Mouse (Mus musculus) forebrain, embryonic 14.5 days (tissue): ENCODE measurements around the gene Xlr3c. TPM values are rescaled to one million over a fixed set of nuclear protein-coding genes. Genes with fewer than 3 reads are reported as not detected.
A peak's percentile ranks its signal among the peaks of the same experiment; 100 is the strongest.
"Not testable (repeated sequence)": the region's sequence is repeated elsewhere in the genome, so short reads cannot be mapped to it uniquely, and the experiment has no call there.

ENCODE experiments used
- ATAC-seq: fragments of 200-750 bp; cut with Nextera tagmentation; 2 replicates; pipeline ENCODE4 v1.8.0; 2017; ENCODE audit warnings: mild to moderate bottlenecking, moderate library complexity
- DNase-seq: peaks from one replicate; pipeline ENCODE4 v3.0.0-alpha.2; 2015; ENCODE audit warnings: low spot score
- H3K27ac ChIP-seq: fragments of 300-500 bp; sonication (generic); 2 replicates; pipeline ENCODE4 v1.5.1; 2014; ENCODE audit warnings: low read depth, mild to moderate bottlenecking, control low read depth, low read length, moderate library complexity
- H3K27me3 ChIP-seq: fragments of 300-500 bp; sonication (generic); replicated peaks from 2 replicates; pipeline ENCODE4 v1.6.1; 2014; ENCODE audit warnings: low read length, control low read depth, mixed read lengths; ENCODE audit not compliant: control insufficient read depth, insufficient read depth
- H3K36me3 ChIP-seq: fragments of 300-500 bp; sonication (generic); 2 replicates; pipeline ENCODE4 v1.6.1; 2014; ENCODE audit warnings: low read length, control low read depth; ENCODE audit not compliant: control insufficient read depth, insufficient read depth
- H3K4me1 ChIP-seq: fragments of 300-500 bp; sonication (generic); 2 replicates; pipeline ENCODE4 v1.6.1; 2014; ENCODE audit warnings: antibody characterized with exemption, low read length, control low read depth; ENCODE audit not compliant: control insufficient read depth, insufficient read depth
- H3K4me2 ChIP-seq: fragments of 300-500 bp; sonication (generic); 2 replicates; pipeline ENCODE4 v1.6.1; 2014; ENCODE audit warnings: mild to moderate bottlenecking, control low read depth, low read length
- H3K4me3 ChIP-seq: fragments of 300-500 bp; sonication (generic); 2 replicates; pipeline ENCODE4 v1.5.1; 2014; ENCODE audit warnings: low read depth, low read length, control low read depth
- H3K9ac ChIP-seq: fragments of 300-500 bp; sonication (generic); 2 replicates; pipeline ENCODE4 v1.6.1; 2014; ENCODE audit warnings: mild to moderate bottlenecking, low read length, control low read depth, moderate library complexity
- H3K9me3 ChIP-seq: fragments of 300-500 bp; sonication (generic); replicated peaks from 2 replicates; pipeline ENCODE4 v1.6.1; 2016; ENCODE audit warnings: low read length, control low read depth, mixed read lengths; ENCODE audit not compliant: control insufficient read depth
- WGBS: fragments of 180-500 bp; shearing (Covaris S2); extraction: QIAGEN DNeasy Blood & Tissue Kit; methylation state at CpG from one replicate; pipeline ENCODE4 v1.1.7; 2014; 5-methylcytosine and 5-hydroxymethylcytosine counted together
- polyA plus RNA-seq: library from polyadenylated mRNA; unstranded; fragments of >200 nt; fragmentation: Nextera tagmentation; extraction: Ambion mirVana; gene quantifications from 2 replicates; pipeline ENCODE4 v1.2.1, GENCODE M21; 2014

Xlr3c gene
- polyA plus RNA-seq, 1 experiment from 2014 or later, result not detected

DNA sequence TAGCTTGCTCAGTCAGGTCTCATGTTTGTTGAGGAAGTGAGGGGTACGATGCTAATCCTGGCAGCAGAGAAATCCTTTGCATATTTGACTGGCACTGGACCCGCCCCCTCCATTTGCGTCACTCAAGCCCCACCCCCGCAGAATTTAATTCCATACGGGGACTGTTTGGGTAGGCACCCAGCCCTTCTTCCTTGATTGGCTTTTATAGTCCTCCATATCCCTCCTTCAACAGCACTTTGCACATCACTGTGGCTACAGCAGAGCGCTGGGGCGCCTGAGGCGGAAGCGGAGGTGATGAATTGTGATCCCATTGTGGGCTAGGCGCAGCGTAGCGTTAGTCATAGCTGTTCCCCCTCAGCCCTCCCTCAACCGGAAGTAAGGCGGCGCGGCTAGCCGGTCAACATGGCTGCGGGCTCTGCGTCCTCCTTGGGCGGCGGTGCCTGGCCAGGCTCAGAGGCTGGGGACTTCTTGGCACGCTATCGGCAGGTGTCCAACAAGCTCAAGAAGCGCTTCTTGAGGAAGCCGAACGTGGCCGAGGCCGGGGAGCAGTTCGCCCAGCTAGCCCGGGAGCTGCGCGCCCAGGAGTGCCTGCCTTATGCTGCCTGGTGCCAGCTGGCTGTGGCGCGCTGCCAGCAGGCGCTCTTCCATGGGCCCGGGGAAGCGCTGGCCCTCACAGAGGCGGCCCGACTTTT is 37.1 kb downstream of the Xlr3c start, which contains the start of gene F8a:
TSS of gene F8a (plus strand) at position 378 of the 692 bp plus-strand sequence.
- no peaks in the 10 kb centered on the region for H3K36me3 ChIP-seq
- H3K4me3 ChIP-seq, result peak within 1 kb of the TSS; percentile 55
- peaks cover 4% of the 10 kb centered on the region; the same call in 1 of the 2 replicates for H3K4me1 ChIP-seq
- peak; percentile 95 for ATAC-seq
- no peaks in the 10 kb centered on the region for H3K9me3 ChIP-seq
- peak; percentile 87 for DNase-seq
- 39% methylated on average over 39 of the region's 39 CpGs for WGBS
- H3K4me2 ChIP-seq, result peak within 1 kb of the TSS; percentile 62
- peak within 1 kb of the TSS; percentile 94 for H3K27ac ChIP-seq
- no peaks in the 10 kb centered on the region for H3K27me3 ChIP-seq
- H3K9ac ChIP-seq, result peak within 1 kb of the TSS; percentile 70

DNA sequence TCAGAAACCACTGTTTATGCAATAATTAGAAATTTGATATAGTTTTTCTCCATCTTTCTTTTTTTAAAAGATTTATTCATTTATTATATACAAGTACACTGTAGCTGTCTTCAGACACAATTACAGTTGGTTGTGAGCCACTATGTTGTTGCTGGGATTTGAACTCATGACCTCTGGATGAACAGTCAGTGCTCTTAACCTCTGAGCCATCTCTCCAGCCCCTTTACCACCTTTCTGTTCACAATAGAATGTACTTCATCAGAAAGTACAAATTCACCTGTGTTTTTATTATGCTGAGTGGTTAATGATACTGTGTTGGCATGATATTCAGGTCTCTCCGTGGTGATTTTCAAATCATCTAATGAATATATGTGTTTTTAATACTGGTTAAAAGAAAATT is 39.8 kb downstream of the Xlr3c start:
- Histone ChIP-seq H3K4me2 (no peak overlapping the region), H3K9me3 (no peaks in the 10 kb centered on the region), H3K27ac (no peak overlapping the region), H3K27me3 (no peaks in the 10 kb centered on the region), H3K9ac (no peak overlapping the region), H3K36me3 (no peaks in the 10 kb centered on the region), H3K4me1 (no peaks in the 10 kb centered on the region), H3K4me3 (no peak overlapping the region)
- 65% methylated on average over 1 of the region's 1 CpGs for WGBS
- ATAC-seq (no peak), DNase-seq (no peak)

DNA sequence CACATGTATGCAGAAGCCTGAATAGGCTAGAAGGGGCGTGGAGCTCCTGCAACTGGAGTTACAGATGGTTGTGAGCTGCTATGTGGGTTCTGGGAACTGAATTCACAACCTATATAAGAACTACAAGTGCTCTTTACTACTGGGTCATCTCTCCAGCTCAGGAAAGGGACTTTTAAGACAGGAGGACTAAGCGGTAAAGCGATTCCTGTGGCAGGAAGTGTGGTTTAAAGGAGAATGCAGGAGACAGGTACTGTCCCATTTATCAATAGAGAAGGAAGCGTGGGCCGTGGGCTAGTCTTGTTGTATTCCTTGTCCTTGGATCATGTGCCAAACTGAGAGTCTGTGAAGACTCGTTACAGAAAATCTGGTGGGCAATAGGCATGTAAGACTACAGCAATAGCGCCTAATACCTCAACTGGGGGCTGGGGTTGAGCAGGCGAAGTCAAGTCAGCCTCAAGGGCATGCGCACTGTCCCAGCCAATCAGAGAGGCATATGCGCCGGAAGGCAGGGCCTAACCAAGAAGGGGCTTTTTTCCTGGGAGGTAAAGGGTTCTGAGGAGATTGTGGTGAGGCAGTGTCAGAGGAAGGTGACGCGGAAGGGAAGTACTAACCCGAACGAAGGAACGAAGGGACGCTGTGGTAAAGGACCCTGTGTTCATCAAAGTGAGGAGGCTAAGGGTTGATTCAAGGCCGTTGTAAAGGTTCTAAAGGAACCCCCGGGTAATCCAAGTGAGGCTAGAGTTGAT is 51.2 kb downstream of the Xlr3c start, which contains the start of gene Xlr4b:
TSS of gene Xlr4b (plus strand) at position 515 of the 746 bp plus-strand sequence.
- H3K9me3 ChIP-seq, H3K27me3 ChIP-seq, H3K4me3 ChIP-seq, H3K9ac ChIP-seq, H3K36me3 ChIP-seq, DNase-seq, ATAC-seq, H3K4me1 ChIP-seq, H3K4me2 ChIP-seq, H3K27ac ChIP-seq: not testable (repeated sequence)
- 76% methylated on average over 10 of the region's 19 CpGs for WGBS

Other genes starting within 250 kb of the Xlr3c start
- not detected in 2 replicates for gene Pnma5, start 228.3 kb downstream of the Xlr3c start, polyA plus RNA-seq
- 1.3 and 1.7 TPM in 2 replicates for gene Pnma3, start 200.6 kb downstream of the Xlr3c start, polyA plus RNA-seq
- 0.43 and 0.69 TPM in 2 replicates for gene Xlr4a, start 182.9 kb downstream of the Xlr3c start, polyA plus RNA-seq
- gene Xlr3a, start 168.3 kb downstream of the Xlr3c start, polyA plus RNA-seq, result 2.5 and 6.9 TPM in 2 replicates
- gene Gm14685, start 148.3 kb downstream of the Xlr3c start, polyA plus RNA-seq, result 0.22 and 0.84 TPM in 2 replicates
- not detected in 2 replicates for gene Xlr5b, start 116.6 kb downstream of the Xlr3c start, polyA plus RNA-seq
- 0.28 and 0.63 TPM in 2 replicates for gene DXBay18, start 115.9 kb downstream of the Xlr3c start, polyA plus RNA-seq
- not detected in 2 replicates for gene Spin2d, start 88.4 kb downstream of the Xlr3c start, polyA plus RNA-seq
- 10.6 and 43.5 TPM in 2 replicates for gene Xlr3b, start 73.2 kb downstream of the Xlr3c start, polyA plus RNA-seq
- 0.37 and 1.4 TPM in 2 replicates for gene Xlr4b, start 51.1 kb downstream of the Xlr3c start, polyA plus RNA-seq
- 18.8 and 24.6 TPM in 2 replicates for gene F8a, start 37.1 kb downstream of the Xlr3c start, polyA plus RNA-seq
- gene Xlr4c, start 22.3 kb downstream of the Xlr3c start, polyA plus RNA-seq, result 0.54 TPM in 1 of 2 replicates, not detected in the other
- gene Xlr5a, start 27.6 kb upstream of the Xlr3c start, polyA plus RNA-seq, result not detected in 2 replicates
- gene Xlr5c, start 27.6 kb upstream of the Xlr3c start, polyA plus RNA-seq, result not detected in 2 replicates
- gene Gm45015, start 71.5 kb upstream of the Xlr3c start, polyA plus RNA-seq, result not detected in 2 replicates
- gene Zfp275, start 77.2 kb upstream of the Xlr3c start, polyA plus RNA-seq, result 14.4 and 15.2 TPM in 2 replicates
- gene Gm18336, start 133.3 kb upstream of the Xlr3c start, polyA plus RNA-seq, result not detected in 2 replicates
- 0.39 and 0.48 TPM in 2 replicates for gene Zfp92, start 145.7 kb upstream of the Xlr3c start, polyA plus RNA-seq
- not detected in 2 replicates for gene Trex2, start 170.0 kb upstream of the Xlr3c start, polyA plus RNA-seq
- gene Haus7, start 193.7 kb upstream of the Xlr3c start, polyA plus RNA-seq, result 64.2 TPM in 2 replicates
- gene Bgn, start 218.2 kb upstream of the Xlr3c start, polyA plus RNA-seq, result 15.5 and 18.0 TPM in 2 replicates
- 2.1 and 3.8 TPM in 2 replicates for gene Atp2b3, start 237.7 kb upstream of the Xlr3c start, polyA plus RNA-seq